Mouse (Mus musculus): ENCODE measurements around the gene Tmem156. TPM values are rescaled to one million over a fixed set of nuclear protein-coding genes. Genes with fewer than 3 reads are reported as not detected.
A peak's percentile ranks its signal among the peaks of the same experiment; 100 is the strongest.

Gene Tmem156
- total and polyA plus RNA-seq, 3 experiments, result 2.6 to 4.1 TPM; not detected in 1

DNA sequence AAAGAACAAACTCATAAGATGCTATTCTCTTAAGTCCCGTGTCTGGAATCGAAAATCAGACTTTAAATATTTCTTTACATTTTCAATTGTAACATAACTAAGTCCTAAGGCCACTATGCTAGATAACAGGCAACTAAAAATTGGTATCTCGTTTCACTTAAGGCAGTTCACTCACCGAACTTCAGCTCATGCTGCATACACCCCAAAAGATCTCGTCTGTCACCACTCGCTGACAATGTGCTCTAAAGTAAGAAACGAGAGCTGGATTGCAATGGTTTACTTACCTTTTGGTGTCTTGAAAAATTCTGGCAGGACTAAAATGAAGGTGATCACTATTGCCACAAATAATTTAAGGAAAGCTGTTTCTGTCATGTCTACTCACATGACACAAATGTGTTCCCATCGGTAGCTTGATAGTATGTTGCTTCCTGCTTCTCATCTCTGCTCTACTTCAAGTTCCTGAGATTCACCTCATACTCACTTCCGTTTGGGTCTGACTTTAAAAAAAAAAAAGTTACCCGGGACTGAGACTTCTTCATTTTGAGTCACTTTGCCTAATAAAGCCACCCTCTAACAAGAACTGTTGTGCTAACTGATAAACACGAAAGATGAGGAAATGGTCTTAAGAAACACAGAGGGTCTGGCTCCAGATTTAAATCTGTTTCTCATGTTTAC, 611 bp downstream of the Tmem156 start (continued):
- 0 out of 2 replicates have a peak, but pooled peaks have one; percentile 35 for TF ChIP-seq MAFK (IDR thresholded peaks at IDR 0.05; ENCODE audit: borderline replicate concordance, low read depth, low read length)
- TF ChIP-seq NRF1 (IDR thresholded peaks at IDR 0.05; ENCODE audit: insufficient read depth, low read depth, low read length, poor library complexity, severe bottlenecking), result no peak
- peak; percentile 76 for TF ChIP-seq MAX (IDR thresholded peaks at IDR 0.05; ENCODE audit: low read length)

DNA sequence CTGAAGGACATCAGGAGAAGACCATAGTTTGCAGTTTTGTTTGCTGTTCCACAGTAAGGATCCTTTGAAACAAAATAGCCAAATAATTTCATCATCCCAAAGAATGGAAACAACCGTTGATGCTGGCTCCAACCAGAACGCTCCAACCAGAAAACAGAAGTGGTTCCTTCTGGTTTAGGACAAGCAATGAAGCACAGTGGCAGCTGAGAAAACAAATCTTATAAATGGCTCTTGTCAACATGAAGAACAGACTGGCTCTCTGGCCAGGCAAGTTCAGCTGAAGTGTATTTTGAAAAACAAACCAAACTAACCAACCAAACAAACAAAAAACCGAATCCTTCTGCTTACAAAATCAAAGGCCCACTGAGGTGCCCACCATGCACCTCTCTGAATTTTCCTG, 2.2 kb downstream of the Tmem156 start:
- Histone ChIP-seq H3K9me3 (replicated peaks; ENCODE audit: insufficient read depth, low read length) (no peaks in the 10 kb centered on the region), H3K36me3 (ENCODE audit: control insufficient read depth in 1 of 2, insufficient read depth in 2 of 2, low read length in 2 of 2) (peaks cover 0 to 13% of the 10 kb centered on the region in 2 experiments; a peak in 2 of 4 replicates), H3K4me1 (ENCODE audit: control insufficient read depth in 1 of 2, insufficient read depth in 2 of 2, low read length in 2 of 2) (peaks cover 3 to 7% of the 10 kb centered on the region in 2 experiments), H3K27ac (ENCODE audit: control insufficient read depth, low read depth, low read length) (no peak overlapping the region), H3K79me2 (ENCODE audit: control insufficient read depth, insufficient read depth, low read length, poor library complexity) (peaks cover 1% of the 10 kb centered on the region), H3K4me3 (ENCODE audit: control insufficient read depth in 1 of 2, insufficient read depth in 1 of 2, low read depth in 2 of 2, low read length in 2 of 2) (no peak overlapping the region), H3K27me3 (ENCODE audit: control insufficient read depth in 1 of 2, insufficient read depth in 2 of 2, low read length in 2 of 2) (no peaks in the 10 kb centered on the region), H3K9ac (ENCODE audit: control insufficient read depth, low read depth, low read length, poor library complexity, severe bottlenecking) (no peak overlapping the region)
- DNase-seq (ENCODE audit: low read depth, low spot score), result no peak
- TF ChIP-seq RAD21 (IDR thresholded peaks at IDR 0.05; ENCODE audit: low read depth, low read length) (no peak), MYB (IDR thresholded peaks at IDR 0.05; ENCODE audit: low read depth, low read length) (no peak), ZKSCAN1 (IDR thresholded peaks at IDR 0.05; ENCODE audit: low read depth, low read length) (no peak), MXI1 (IDR thresholded peaks at IDR 0.05; ENCODE audit: low read depth, low read length) (no peak), NRF1 (IDR thresholded peaks at IDR 0.05; ENCODE audit: insufficient read depth, low read depth, low read length, poor library complexity, severe bottlenecking) (no peak), JUND (IDR thresholded peaks at IDR 0.05; ENCODE audit: low read depth, low read length) (no peak), MAZ (IDR thresholded peaks at IDR 0.05; ENCODE audit: low read depth, low read length) (no peak), MEF2A (IDR thresholded peaks at IDR 0.05; ENCODE audit: extremely low read depth, insufficient replicate concordance, low read depth, low read length, poor library complexity, severe bottlenecking) (no peak), TCF12 (IDR thresholded peaks at IDR 0.05; ENCODE audit: low read depth, low read length) (no peak), SMC3 (IDR thresholded peaks at IDR 0.05; ENCODE audit: low read depth, low read length) (no peak), E2F4 (IDR thresholded peaks at IDR 0.05; ENCODE audit: borderline replicate concordance, low read depth, low read length) (no peak)

DNA sequence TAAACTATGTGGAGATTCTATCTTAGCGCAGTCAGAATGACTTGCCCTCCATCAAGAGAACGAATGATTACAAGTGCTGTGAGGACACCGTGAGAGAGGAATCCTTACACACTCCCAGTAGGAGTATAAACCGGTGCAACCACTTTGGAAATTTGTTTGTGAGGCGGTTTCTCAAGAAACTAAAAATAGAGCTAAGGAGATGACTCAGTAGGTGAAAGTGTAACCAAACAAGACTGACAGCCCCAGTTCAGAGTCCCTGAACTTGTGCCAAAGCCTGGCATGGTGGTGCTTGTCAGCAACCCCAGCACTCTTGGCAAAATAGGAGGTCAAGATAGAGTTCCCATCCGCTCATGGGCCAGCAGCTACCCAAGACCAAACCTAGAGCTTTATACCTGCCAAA, 5.4 kb downstream of the Tmem156 start:
- TF ChIP-seq RCOR1 (IDR thresholded peaks at IDR 0.05; ENCODE audit: low read depth, low read length) (no peak), USF1 (IDR thresholded peaks at IDR 0.05; ENCODE audit: low read depth, low read length) (no peak), ZNF384 (IDR thresholded peaks at IDR 0.05; ENCODE audit: low read depth, low read length) (no peak), E2F4 (IDR thresholded peaks at IDR 0.05; ENCODE audit: borderline replicate concordance, low read depth, low read length) (no peak), ZC3H11A (IDR thresholded peaks at IDR 0.05; ENCODE audit: low read depth, low read length) (no peak), MYC (IDR thresholded peaks at IDR 0.05; ENCODE audit: low read depth, low read length) (no peak)
- no peak for DNase-seq (ENCODE audit: low read depth, low spot score)
- H3K4me3 ChIP-seq (ENCODE audit: control insufficient read depth in 1 of 2, insufficient read depth in 1 of 2, low read depth in 2 of 2, low read length in 2 of 2), result no peak overlapping the region
- H3K27ac ChIP-seq (ENCODE audit: control insufficient read depth, low read depth, low read length), result no peak overlapping the region
- H3K79me2 ChIP-seq (ENCODE audit: control insufficient read depth, insufficient read depth, low read length, poor library complexity), result peaks cover 1% of the 10 kb centered on the region
- H3K9ac ChIP-seq (ENCODE audit: control insufficient read depth, low read depth, low read length, poor library complexity, severe bottlenecking), result no peak overlapping the region
- H3K36me3 ChIP-seq (ENCODE audit: control insufficient read depth in 1 of 2, insufficient read depth in 2 of 2, low read length in 2 of 2), result peaks cover 0 to 2% of the 10 kb centered on the region in 2 experiments; a peak in 1 of 4 replicates
- H3K4me1 ChIP-seq (ENCODE audit: control insufficient read depth in 1 of 2, insufficient read depth in 2 of 2, low read length in 2 of 2), result no peaks in the 10 kb centered on the region; a peak in 1 of 4 replicates
- H3K9me3 ChIP-seq (replicated peaks; ENCODE audit: insufficient read depth, low read length), result no peaks in the 10 kb centered on the region
- no peaks in the 10 kb centered on the region for H3K27me3 ChIP-seq (ENCODE audit: control insufficient read depth in 1 of 2, insufficient read depth in 2 of 2, low read length in 2 of 2)

Data from MEL (cell line).